Mouse (Mus musculus) heart, postnatal 36 days (tissue): ENCODE measurements at regions not wholly inside any gene's neighbourhood (a gene's known extent, or its start where the extent isn't known, plus 50 kb on each side); places are given as distances from the start of the nearest gene placed in this dataset.

Source experiments
- DNase-seq, 2 experiments: peaks; one replicate each; pipeline ENCODE4 v3.0.0; 2021 to 2022
- intact Hi-C: fragments of 180-260 bp; cut with DNase I; formaldehyde crosslinking; loops from one replicate; pipeline ENCODE4 v1.15.1; 2025

DNA sequence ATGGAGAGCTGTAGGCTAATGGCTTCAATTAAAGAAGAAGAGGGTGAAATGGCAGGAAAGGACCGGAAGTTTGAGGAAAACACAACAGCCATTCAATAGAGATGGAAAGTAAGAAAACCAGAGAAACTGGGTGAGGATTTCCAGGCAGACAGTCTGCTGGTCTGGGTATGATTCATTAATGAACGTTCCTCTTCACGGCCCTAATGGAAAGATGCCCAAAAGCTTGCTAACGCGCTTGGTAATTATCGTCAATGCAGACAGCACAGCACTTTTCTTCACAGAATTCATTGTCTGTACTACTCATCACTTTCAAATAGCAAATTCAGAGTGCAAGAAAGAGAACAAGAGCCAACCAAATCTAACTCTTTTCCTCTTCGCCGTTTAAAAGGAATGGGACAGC lies 60.3 kb downstream of the Ing2 start:
- DNase-seq = no peak
- intact Hi-C loops = no loop called here

DNA sequence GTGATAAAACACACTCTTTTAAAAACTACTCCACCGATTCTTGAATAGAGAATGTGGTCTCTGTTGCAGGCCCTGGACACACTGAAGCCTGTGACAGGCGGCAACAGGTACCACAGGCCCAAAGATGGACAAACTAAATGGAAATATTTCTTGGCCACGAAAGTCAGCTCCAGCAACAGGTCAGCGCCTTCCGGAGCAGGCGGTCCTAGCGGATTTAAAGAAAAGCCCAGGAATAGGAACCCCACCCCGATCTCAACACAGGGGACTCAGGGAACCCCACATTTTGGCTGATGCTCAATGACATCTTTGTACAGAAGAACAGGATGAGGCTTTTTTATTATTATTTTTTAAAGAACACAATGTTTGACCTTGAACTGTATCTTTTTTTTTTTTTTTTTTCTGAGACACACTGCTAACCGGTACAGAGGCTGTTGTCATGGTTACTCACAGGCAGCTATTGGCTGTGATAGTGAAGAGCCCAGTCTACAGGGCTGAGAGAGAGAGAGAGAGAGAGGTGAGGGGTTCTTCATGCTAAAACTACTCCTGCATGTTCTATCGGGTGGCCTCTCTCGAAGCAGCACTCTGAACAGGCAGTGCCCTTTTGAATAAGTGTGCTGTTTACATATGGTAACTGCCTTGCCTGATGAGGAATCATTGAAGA lies 63.5 kb downstream of the Ing2 start:
- intact Hi-C loops = no loop called here
- DNase-seq = no peak

DNA sequence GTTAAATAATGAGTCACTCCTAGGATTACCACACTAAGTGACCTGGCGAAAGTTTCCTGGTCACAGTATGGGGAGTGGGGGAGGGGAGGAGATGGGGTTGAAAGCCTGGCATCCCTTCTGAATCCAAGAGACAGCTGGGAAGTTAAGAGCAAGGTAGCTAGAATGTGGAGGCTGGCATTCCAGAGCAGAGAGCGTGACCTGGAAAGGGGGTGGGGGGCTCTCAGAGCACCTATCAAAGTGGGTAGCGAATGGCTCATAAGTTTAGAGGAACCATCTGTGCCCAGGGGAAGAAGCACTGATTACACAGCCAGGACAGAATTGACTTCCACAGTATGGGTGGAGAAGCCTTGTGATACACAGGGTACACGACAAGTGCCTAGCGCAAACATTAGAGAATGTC lies 65.4 kb downstream of the Ing2 start:
- intact Hi-C loops = no loop called here
- DNase-seq = no peak

DNA sequence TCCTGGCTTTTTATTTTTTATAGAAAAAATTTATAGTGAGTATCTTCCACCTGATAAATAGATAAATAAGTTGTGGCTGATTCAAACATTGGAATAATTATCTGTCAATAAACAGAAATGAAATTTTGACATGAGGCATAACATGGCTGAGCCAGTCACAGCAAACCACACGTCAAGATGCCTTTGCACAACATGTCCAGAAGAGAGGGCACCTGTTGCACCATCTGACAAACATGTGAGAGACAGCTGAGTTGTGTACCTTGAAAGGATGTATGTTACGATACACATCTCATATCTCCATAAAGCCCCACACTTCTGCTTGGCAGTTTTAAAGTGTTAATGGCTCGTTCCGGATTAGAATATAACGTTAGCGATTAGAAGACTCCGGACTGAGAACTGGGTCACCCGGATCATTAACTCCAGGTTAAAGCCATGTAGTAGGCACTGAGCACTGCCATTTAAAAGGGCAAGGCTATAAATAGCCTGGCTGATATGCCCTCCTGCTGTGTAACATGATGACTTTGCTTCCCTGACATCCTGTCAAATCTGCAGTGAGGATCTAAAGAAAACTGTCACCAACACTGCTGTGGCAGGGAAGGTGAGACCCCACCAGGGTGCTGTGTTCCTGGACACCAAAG lies 70.9 kb downstream of the Rwdd4a start:
- peak in 1 of 2 experiments; percentile 10 for DNase-seq
- intact Hi-C loops = no loop called here
